Mouse (Mus musculus): ENCODE results near the gene D430041D05Rik. TPM values are rescaled to one million over a fixed set of nuclear protein-coding genes. Genes with fewer than 3 reads are reported as not detected.

Gene D430041D05Rik
- total and polyA plus RNA-seq, 3 experiments = not detected

DNA sequence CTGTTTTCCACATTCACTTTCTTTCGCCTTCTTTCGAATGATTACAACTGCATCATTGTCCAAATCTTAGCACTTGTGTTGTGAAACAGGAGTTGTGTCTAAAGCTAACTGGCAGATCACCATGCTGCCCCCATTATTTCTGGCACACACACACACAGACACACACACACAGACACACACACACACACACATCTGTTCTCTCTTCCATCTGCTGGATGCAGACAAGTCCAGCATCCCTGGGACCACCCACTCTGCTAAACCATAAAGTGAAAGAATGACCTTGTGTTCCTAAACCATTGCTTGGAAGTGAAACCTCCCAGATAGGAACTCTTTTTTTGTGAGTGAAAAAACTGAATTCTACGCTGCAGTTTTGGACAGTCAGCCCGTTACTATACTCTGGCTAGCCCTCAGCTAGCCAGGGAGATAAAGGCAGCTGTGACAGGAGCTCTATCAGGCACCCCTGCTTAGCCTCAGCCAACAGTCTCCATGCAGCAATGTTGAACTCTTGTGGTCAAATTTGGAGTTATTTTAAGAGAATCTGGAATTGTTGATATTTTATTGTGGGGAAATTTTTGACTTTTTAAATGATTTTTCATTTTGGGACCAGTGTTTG is 18.0 kb downstream of the D430041D05Rik start:
- H3K4me2 ChIP-seq (ENCODE audit: insufficient read depth, low read depth, poor library complexity, severe bottlenecking) = no peak overlapping the region
- no peak overlapping the region for H3K27ac ChIP-seq (ENCODE audit: insufficient read depth, low read depth)
- H3K4me3 ChIP-seq (replicated peaks in 1 of 3; ENCODE audit: low read depth in 2 of 3, low read length in 2 of 3, poor library complexity in 1 of 3) = no peak overlapping the region
- DNase-seq (ENCODE audit: extremely low read depth) = no peak
- dilution Hi-C loops (cut with MboI; ENCODE audit: extremely low pct_ligation_motif_present, extremely low pct_unique_long_range_greater_than_20kb, low sequenced_read_pairs) (no loop called here), in situ Hi-C loops (cut with MboI; ENCODE audit: low pct_ligation_motif_present, low pct_unique_long_range_greater_than_20kb, low sequenced_read_pairs) (loop anchor here (10.0 kb wide), 1 partner anchor 268 kb away; the partner anchor contains the start of gene A930018P22Rik)
- TF ChIP-seq SMC3 (IDR thresholded peaks at IDR 0.05; ENCODE audit: low read depth, low read length) (no peak), UBTF (IDR thresholded peaks at IDR 0.05; ENCODE audit: low read depth, low read length) (no peak), EP300 (IDR thresholded peaks at IDR 0.05; ENCODE audit: low read length) (no peak), POLR2AphosphoS2 (IDR thresholded peaks at IDR 0.05; ENCODE audit: low read depth, low read length) (no peak), IRF4 (IDR thresholded peaks at IDR 0.05; ENCODE audit: low read depth, low read length) (no peak), JUN (IDR thresholded peaks at IDR 0.05; ENCODE audit: insufficient read depth, low read depth, low read length) (no peak), MAX (IDR thresholded peaks at IDR 0.05; ENCODE audit: low read length) (no peak), HCFC1 (IDR thresholded peaks at IDR 0.05; ENCODE audit: low read depth, low read length) (no peak), ZNF384 (IDR thresholded peaks at IDR 0.05; ENCODE audit: low read depth, low read length) (no peak), KAT2A (IDR thresholded peaks at IDR 0.05; ENCODE audit: insufficient replicate concordance, low read length) (no peak), TCF12 (IDR thresholded peaks at IDR 0.05; ENCODE audit: low read depth, low read length) (no peak), RCOR1 (conservative IDR thresholded peaks at IDR 0.05; ENCODE audit: low read depth, low read length) (no peak), RAD21 (IDR thresholded peaks at IDR 0.05; ENCODE audit: low read depth, low read length) (no peak), SIN3A (IDR thresholded peaks at IDR 0.05; ENCODE audit: low read length) (no peak), ZMIZ1 (IDR thresholded peaks at IDR 0.05; ENCODE audit: low read depth, low read length) (no peak)
- H3K4me1 ChIP-seq (ENCODE audit: control insufficient read depth in 1 of 2, insufficient read depth in 2 of 2) = peaks cover 10 to 17% of the 10 kb centered on the region in 2 experiments
- H3K27me3 ChIP-seq (replicated peaks) = no peaks in the 10 kb centered on the region
- H3K9me3 ChIP-seq (replicated peaks; ENCODE audit: low read length) = no peaks in the 10 kb centered on the region
- no peak overlapping the region for H3K9ac ChIP-seq (ENCODE audit: insufficient read depth, low read depth)
- H3K79me2 ChIP-seq (replicated peaks; ENCODE audit: control insufficient read depth, extremely low read depth, insufficient read depth, poor library complexity, severe bottlenecking) = no peaks in the 10 kb centered on the region
- H3K36me3 ChIP-seq (replicated peaks in 1 of 2; ENCODE audit: control insufficient read depth in 1 of 2, insufficient read depth in 1 of 2, low read length in 1 of 2) = no peaks in the 10 kb centered on the region

DNA sequence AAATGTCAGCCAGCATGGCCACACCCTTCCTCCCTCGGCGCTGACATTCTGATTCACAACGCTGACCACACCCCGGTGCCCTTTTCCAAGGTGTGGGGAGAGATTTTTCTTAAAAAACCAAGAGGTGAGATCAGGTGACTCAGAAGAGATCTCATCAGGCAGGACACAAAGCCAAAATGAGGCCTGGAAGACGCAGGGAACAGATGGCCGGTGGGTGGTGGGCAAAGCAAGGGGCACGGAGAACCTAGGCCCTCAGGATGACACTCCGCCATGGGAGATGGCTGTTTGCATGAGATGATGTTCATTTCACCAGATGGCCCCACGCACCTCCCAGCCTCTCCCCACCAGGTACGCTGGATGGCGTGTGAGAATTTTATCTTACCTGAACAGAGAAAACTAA is 21.6 kb downstream of the D430041D05Rik start:
- dilution Hi-C loops (cut with MboI; ENCODE audit: extremely low pct_ligation_motif_present, extremely low pct_unique_long_range_greater_than_20kb, low sequenced_read_pairs) (no loop called here), in situ Hi-C loops (cut with MboI; ENCODE audit: low pct_ligation_motif_present, low pct_unique_long_range_greater_than_20kb, low sequenced_read_pairs) (no loop called here)
- Histone ChIP-seq H3K4me1 (ENCODE audit: control insufficient read depth in 1 of 2, insufficient read depth in 2 of 2) (peaks cover 2 to 8% of the 10 kb centered on the region in 2 experiments; a peak in 3 of 4 replicates), H3K36me3 (replicated peaks in 1 of 2; ENCODE audit: control insufficient read depth in 1 of 2, insufficient read depth in 1 of 2, low read length in 1 of 2) (no peaks in the 10 kb centered on the region), H3K4me2 (ENCODE audit: insufficient read depth, low read depth, poor library complexity, severe bottlenecking) (no peak overlapping the region), H3K27ac (ENCODE audit: insufficient read depth, low read depth) (no peak overlapping the region), H3K9me3 (replicated peaks; ENCODE audit: low read length) (no peaks in the 10 kb centered on the region), H3K9ac (ENCODE audit: insufficient read depth, low read depth) (no peak overlapping the region), H3K4me3 (replicated peaks in 1 of 3; ENCODE audit: low read depth in 2 of 3, low read length in 2 of 3, poor library complexity in 1 of 3) (no peak overlapping the region), H3K27me3 (replicated peaks) (no peaks in the 10 kb centered on the region), H3K79me2 (replicated peaks; ENCODE audit: control insufficient read depth, extremely low read depth, insufficient read depth, poor library complexity, severe bottlenecking) (no peaks in the 10 kb centered on the region)
- TF ChIP-seq ZKSCAN1 (IDR thresholded peaks at IDR 0.05; ENCODE audit: borderline replicate concordance, low read depth, low read length) (no peak), RAD21 (IDR thresholded peaks at IDR 0.05; ENCODE audit: low read depth, low read length) (no peak), RCOR1 (conservative IDR thresholded peaks at IDR 0.05; ENCODE audit: low read depth, low read length) (no peak), TCF12 (IDR thresholded peaks at IDR 0.05; ENCODE audit: low read depth, low read length) (no peak), SIN3A (IDR thresholded peaks at IDR 0.05; ENCODE audit: low read length) (no peak), SMC3 (IDR thresholded peaks at IDR 0.05; ENCODE audit: low read depth, low read length) (no peak), IRF4 (IDR thresholded peaks at IDR 0.05; ENCODE audit: low read depth, low read length) (no peak), POLR2AphosphoS2 (IDR thresholded peaks at IDR 0.05; ENCODE audit: low read depth, low read length) (no peak), MEF2A (IDR thresholded peaks at IDR 0.05; ENCODE audit: borderline replicate concordance, low read depth, low read length) (no peak), MAX (IDR thresholded peaks at IDR 0.05; ENCODE audit: low read length) (no peak), HCFC1 (IDR thresholded peaks at IDR 0.05; ENCODE audit: low read depth, low read length) (no peak), USF2 (conservative IDR thresholded peaks at IDR 0.05; ENCODE audit: low read depth, low read length) (no peak), ELF1 (IDR thresholded peaks at IDR 0.05; ENCODE audit: low read depth, low read length) (no peak), MXI1 (IDR thresholded peaks at IDR 0.05; ENCODE audit: low read depth, low read length) (no peak), BHLHE40 (IDR thresholded peaks at IDR 0.05; ENCODE audit: low read depth, low read length) (no peak), USF1 (IDR thresholded peaks at IDR 0.05; ENCODE audit: low read depth, low read length) (no peak)
- DNase-seq (ENCODE audit: extremely low read depth) = no peak
